Mouse (Mus musculus) lung, postnatal 0 days (tissue): ENCODE results near the gene Aym1. TPM values are rescaled to one million over a fixed set of nuclear protein-coding genes. Genes with fewer than 3 reads are reported as not detected.

Source experiments
- ATAC-seq: fragments of 200-750 bp; cut with Nextera tagmentation; 2 replicates; pipeline ENCODE4 v1.8.0; 2017; ENCODE audit warnings: moderate library complexity
- DNase-seq: peaks from one replicate; pipeline ENCODE4 v3.0.0-alpha.2; 2016; ENCODE audit warnings: low spot score
- H3K27ac ChIP-seq: fragments of 300-500 bp; sonication (generic); 2 replicates; pipeline ENCODE4 v1.5.1; 2014; ENCODE audit warnings: antibody characterized with exemption, mild to moderate bottlenecking, low read length, mixed read lengths
- H3K27me3 ChIP-seq: fragments of 300-500 bp; sonication (generic); replicated peaks from 2 replicates; pipeline ENCODE4 v1.6.1; 2014; ENCODE audit warnings: low read length, mixed read lengths; ENCODE audit not compliant: insufficient read depth
- H3K36me3 ChIP-seq: fragments of 300-500 bp; sonication (generic); 2 replicates; pipeline ENCODE4 v1.6.1; 2014; ENCODE audit warnings: low read length, mixed read lengths; ENCODE audit not compliant: insufficient read depth
- H3K4me1 ChIP-seq: fragments of 300-500 bp; sonication (generic); 2 replicates; pipeline ENCODE4 v1.6.1; 2014; ENCODE audit warnings: antibody characterized with exemption, low read depth, low read length, mixed read lengths; ENCODE audit not compliant: insufficient read depth
- H3K4me2 ChIP-seq: fragments of 300-500 bp; sonication (generic); replicated peaks from 2 replicates; pipeline ENCODE4 v1.6.1; 2014; ENCODE audit warnings: low read depth, mild to moderate bottlenecking, low read length, moderate library complexity, mixed read lengths
- H3K4me3 ChIP-seq: fragments of 300-500 bp; sonication (generic); 2 replicates; pipeline ENCODE4 v1.5.1; 2014; ENCODE audit warnings: low read depth, low read length
- H3K9ac ChIP-seq: fragments of 300-500 bp; sonication (generic); replicated peaks from 2 replicates; pipeline ENCODE4 v1.6.1; 2014; ENCODE audit warnings: low read depth, mild to moderate bottlenecking
- H3K9me3 ChIP-seq: fragments of 300-500 bp; sonication (generic); 2 replicates; pipeline ENCODE4 v1.6.1; 2016; ENCODE audit warnings: low read length, mixed read lengths
- CTCF ChIP-seq: IDR thresholded peaks from 2 replicates; pipeline ENCODE4 v1.5.1; 2016; ENCODE audit warnings: antibody characterized with exemption, mild to moderate bottlenecking
- EP300 ChIP-seq: IDR thresholded peaks from 2 replicates; pipeline ENCODE4 v1.6.1; 2016; ENCODE audit warnings: antibody characterized with exemption, mild to moderate bottlenecking, control low read depth
- WGBS: fragments of 180-500 bp; shearing (Covaris S2); extraction: QIAGEN DNeasy Blood & Tissue Kit; methylation state at CpG from one replicate; pipeline ENCODE4 v1.1.7; 2014; 5-methylcytosine and 5-hydroxymethylcytosine counted together
- polyA plus RNA-seq: library from polyadenylated mRNA; unstranded; fragments of >200 nt; fragmentation: Nextera tagmentation; extraction: Ambion mirVana; gene quantifications from 2 replicates; pipeline ENCODE4 v1.2.1, GENCODE M21; 2015

Gene Aym1
- polyA plus RNA-seq, 1 experiment from 2014 or later: not detected

GRCm38 (mm10) chr5:113329463-113329862 is 27.6 kb upstream of the Aym1 start:
- peaks cover 10% of the 10 kb centered on the region; the same call in 1 of the 2 replicates for H3K27me3 ChIP-seq
- ATAC-seq: no peak

GRCm38 (mm10) chr5:113330202-113330601 is 26.9 kb upstream of the Aym1 start:
- WGBS: 74% methylated on average over 3 of the region's 3 CpGs

More at GRCm38 (mm10) chr5:113329463-113329862, 27.6 kb upstream of the Aym1 start:
- no peaks in the 10 kb centered on the region for H3K36me3 ChIP-seq
- no peak overlapping the region for H3K4me3 ChIP-seq
- no peak overlapping the region for H3K4me2 ChIP-seq
- no peaks in the 10 kb centered on the region for H3K4me1 ChIP-seq
- 0 out of 2 replicates have a peak, but pooled peaks cover 2% of the 10 kb centered on the region for H3K9me3 ChIP-seq
- H3K27ac ChIP-seq: no peak overlapping the region
- TF ChIP-seq CTCF: no peak
- no peak for TF ChIP-seq EP300
- 69% methylated on average over 8 of the region's 8 CpGs for WGBS
- H3K9ac ChIP-seq: no peak overlapping the region
- DNase-seq: no peak

GRCm38 (mm10) chr5:113332239-113332638 is 24.9 kb upstream of the Aym1 start:
- no peak overlapping the region for H3K27ac ChIP-seq
- DNase-seq (no peak), ATAC-seq (no peak)
- H3K9ac ChIP-seq: no peak overlapping the region
- H3K36me3 ChIP-seq: no peaks in the 10 kb centered on the region
- H3K27me3 ChIP-seq: peaks cover 24% of the 10 kb centered on the region
- WGBS: 33% methylated on average over 12 of the region's 12 CpGs
- H3K4me2 ChIP-seq: no peak overlapping the region
- H3K9me3 ChIP-seq: 0 out of 2 replicates have a peak, but pooled peaks cover 2% of the 10 kb centered on the region
- no peak overlapping the region for H3K4me3 ChIP-seq
- H3K4me1 ChIP-seq: no peaks in the 10 kb centered on the region
- TF ChIP-seq CTCF (peak; percentile 59), EP300 (no peak)

More at GRCm38 (mm10) chr5:113330202-113330601, 26.9 kb upstream of the Aym1 start:
- H3K36me3 ChIP-seq: no peaks in the 10 kb centered on the region
- H3K4me3 ChIP-seq: no peak overlapping the region
- H3K27me3 ChIP-seq: peaks cover 11% of the 10 kb centered on the region; the same call in 1 of the 2 replicates
- no peak overlapping the region for H3K9ac ChIP-seq
- H3K27ac ChIP-seq: no peak overlapping the region
- H3K4me2 ChIP-seq: no peak overlapping the region
- DNase-seq: no peak
- no peak for TF ChIP-seq EP300
- TF ChIP-seq CTCF: no peak
- no peaks in the 10 kb centered on the region for H3K4me1 ChIP-seq
- ATAC-seq: no peak
- H3K9me3 ChIP-seq: 0 out of 2 replicates have a peak, but pooled peaks cover 2% of the 10 kb centered on the region

GRCm38 (mm10) chr5:113332899-113333298 is 24.2 kb upstream of the Aym1 start:
- Histone ChIP-seq H3K27ac (no peak overlapping the region), H3K36me3 (no peaks in the 10 kb centered on the region), H3K4me3 (no peak overlapping the region), H3K4me2 (no peak overlapping the region), H3K9me3 (0 out of 2 replicates have a peak, but pooled peaks cover 2% of the 10 kb centered on the region), H3K27me3 (peaks cover 24% of the 10 kb centered on the region), H3K4me1 (no peaks in the 10 kb centered on the region), H3K9ac (no peak overlapping the region)
- ATAC-seq: no peak
- DNase-seq: no peak
- 64% methylated on average over 4 of the region's 4 CpGs for WGBS
- no peak for TF ChIP-seq EP300
- TF ChIP-seq CTCF: no peak

- ATAC-seq: no peak
- Histone ChIP-seq H3K4me1 (no peaks in the 10 kb centered on the region), H3K27ac (no peak overlapping the region), H3K9ac (no peak overlapping the region), H3K27me3 (peaks cover 24% of the 10 kb centered on the region), H3K4me3 (peak overlapping the region; percentile 14; the same call in 1 of the 2 replicates), H3K9me3 (no peaks in the 10 kb centered on the region), H3K36me3 (no peaks in the 10 kb centered on the region), H3K4me2 (0 out of 2 replicates have a peak overlapping the region, but pooled peaks have one; percentile 19)
- no peak for DNase-seq
- 7% methylated on average over 33 of the region's 34 CpGs for WGBS
- TF ChIP-seq EP300 (no peak), CTCF (no peak)
Measured at GRCm38 (mm10) chr5:113334621-113335530, 22.2 kb upstream of the Aym1 start.

GRCm38 (mm10) chr5:113335732-113336131 is 21.4 kb upstream of the Aym1 start:
- Histone ChIP-seq H3K4me3 (peak overlapping the region; percentile 14; the same call in 1 of the 2 replicates), H3K9me3 (no peaks in the 10 kb centered on the region), H3K27ac (no peak overlapping the region), H3K4me2 (peak overlapping the region; percentile 23; the same call in 1 of the 2 replicates), H3K4me1 (no peaks in the 10 kb centered on the region), H3K36me3 (no peaks in the 10 kb centered on the region), H3K27me3 (peaks cover 24% of the 10 kb centered on the region), H3K9ac (no peak overlapping the region)
- TF ChIP-seq EP300 (no peak), CTCF (no peak)
- under 1% methylated on average over 17 of the region's 17 CpGs for WGBS
- no peak for ATAC-seq
- DNase-seq: no peak
